Comparison of ENCODE assay signal across 12 mouse cellular contexts in the genomic region with DNA sequence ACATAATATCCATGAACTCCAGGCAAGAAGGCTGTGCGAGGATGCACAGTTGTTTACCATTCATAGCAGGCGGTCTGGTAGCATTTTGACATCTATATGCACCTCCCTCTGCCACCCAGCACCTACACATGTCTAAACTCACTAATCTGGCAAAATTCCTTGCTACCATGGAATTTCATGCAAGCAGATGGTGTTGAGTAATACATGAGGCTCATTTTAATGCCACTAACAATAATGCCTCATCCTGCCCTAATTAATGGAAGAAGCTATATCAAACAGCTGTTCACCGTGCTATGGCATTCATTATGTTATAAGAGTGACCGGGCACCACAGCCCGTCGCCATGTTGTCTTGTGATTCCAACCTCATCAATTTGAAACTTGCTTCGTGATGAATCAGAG.
"Had no signal": no experiment of that assay in that cellular context is flagged by ENCODE, and none has a peak within 500 bp of the region (broad histone marks: within the 10 kb centered on the region; RNA-seq: fewer than 3 reads in every experiment).

No protein-coding gene starts in this region.

- H3K9ac ChIP-seq: limb, embryonic 12.5 days; liver, embryonic 14.5 days; midbrain, embryonic 12.5 days; neural tube, embryonic 12.5 days had no signal

- H3K4me1 ChIP-seq: limb, embryonic 12.5 days; midbrain, embryonic 12.5 days; neural tube, embryonic 12.5 days had no signal

- H3K4me2 ChIP-seq: limb, embryonic 12.5 days; midbrain, embryonic 12.5 days; neural tube, embryonic 12.5 days had no signal

- H3K27ac ChIP-seq: limb, embryonic 12.5 days; liver, embryonic 14.5 days; midbrain, embryonic 12.5 days; neural tube, embryonic 12.5 days had no signal

- H3K4me3 ChIP-seq: limb, embryonic 12.5 days; midbrain, embryonic 12.5 days; myocyte; neural tube, embryonic 12.5 days had no signal

- H3K36me3 ChIP-seq: midbrain, embryonic 12.5 days; neural tube, embryonic 12.5 days had no signal

- H3K9me3 ChIP-seq: limb, embryonic 12.5 days; midbrain, embryonic 12.5 days; neural tube, embryonic 12.5 days had no signal

- DNase-seq: kidney, adult 18-20 months; kidney, postnatal 10 days; kidney, postnatal 4 days; lung, adult 18-20 months; right cerebral cortex, adult 18-20 months; right cerebral cortex, postnatal 25 days; thymus, postnatal 36 days had no signal

- H3K27me3 ChIP-seq: limb, embryonic 12.5 days; midbrain, embryonic 12.5 days; neural tube, embryonic 12.5 days had no signal
